Mouse (Mus musculus) layer of hippocampus, postnatal 14 days (tissue): ENCODE data around the gene Fry. TPM values are rescaled to one million over a fixed set of nuclear protein-coding genes. Genes with fewer than 3 reads are reported as not detected.
A peak's percentile ranks its signal among the peaks of the same experiment; 100 is the strongest.

Source experiments
- DNase-seq, 2 experiments: peaks; one replicate each; pipeline ENCODE4 v3.0.0; 2021 to 2022; ENCODE audit warnings: low spot score in 2 of 2, mixed read lengths in 1 of 2
- total RNA-seq, 2 experiments: library from RNA; stranded (reverse); gene quantifications; 2 replicates each; pipeline ENCODE4 v1.2.3; 2021

Gene Fry
- total RNA-seq, 2 experiments from 2014 or later = 228 to 239 TPM

DNA sequence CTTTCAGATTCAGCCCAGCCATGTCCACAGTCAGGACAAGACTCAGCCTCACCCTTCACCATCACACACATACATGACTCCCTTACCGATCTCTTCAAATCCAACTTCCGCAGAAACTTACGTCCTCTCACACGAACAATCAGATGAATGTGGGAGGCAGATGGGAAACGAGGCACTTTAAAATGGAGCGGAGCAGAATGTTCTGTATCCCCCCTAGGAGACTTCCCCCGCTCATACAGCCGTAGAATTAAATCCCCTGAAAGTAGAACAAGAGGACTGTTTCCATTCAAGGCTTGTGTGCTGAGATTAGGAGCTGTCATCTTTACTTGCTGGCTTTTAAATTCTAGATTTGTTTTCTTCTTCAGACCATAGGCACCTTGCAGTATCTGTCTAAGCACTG lies 10.0 kb downstream of the Fry start:
- DNase-seq = no peak

DNA sequence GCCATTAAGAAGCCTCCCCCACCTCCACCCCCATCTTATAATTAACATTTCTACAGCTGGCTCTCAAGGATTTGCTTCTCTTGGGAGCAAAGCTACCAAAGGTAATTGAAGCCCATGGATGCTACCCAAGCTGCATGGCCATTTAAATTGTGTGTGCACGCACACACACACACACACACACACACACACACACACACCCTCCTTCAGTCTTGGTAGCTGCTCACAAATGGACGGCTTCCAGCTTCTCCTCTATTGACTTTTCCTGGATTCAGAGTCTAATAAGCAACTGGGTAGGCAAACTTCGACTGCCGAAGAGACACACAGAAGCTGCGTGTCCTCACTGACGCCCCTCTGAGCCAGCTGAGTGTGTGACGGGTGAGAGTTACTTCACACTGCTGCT lies 11.7 kb downstream of the Fry start:
- no peak for DNase-seq

DNA sequence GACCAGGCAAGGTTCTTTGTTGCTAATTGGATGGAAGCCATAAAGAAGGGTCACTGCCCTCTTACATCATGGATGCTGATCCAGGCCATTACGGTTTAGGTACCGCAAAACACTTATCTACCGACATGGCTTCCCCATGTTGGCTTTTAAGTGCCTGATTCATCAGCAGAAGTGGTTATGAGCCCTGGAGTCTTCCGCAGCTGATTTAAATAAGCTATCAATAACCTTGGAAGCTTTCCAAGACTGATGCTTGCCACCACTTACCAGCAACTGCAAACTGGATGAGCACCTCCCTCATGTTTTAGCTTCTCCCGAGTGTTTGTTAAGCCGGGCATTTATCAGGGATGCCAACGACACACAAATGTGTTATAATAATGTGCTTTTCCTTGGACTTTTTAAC lies 12.7 kb downstream of the Fry start:
- DNase-seq = no peak

DNA sequence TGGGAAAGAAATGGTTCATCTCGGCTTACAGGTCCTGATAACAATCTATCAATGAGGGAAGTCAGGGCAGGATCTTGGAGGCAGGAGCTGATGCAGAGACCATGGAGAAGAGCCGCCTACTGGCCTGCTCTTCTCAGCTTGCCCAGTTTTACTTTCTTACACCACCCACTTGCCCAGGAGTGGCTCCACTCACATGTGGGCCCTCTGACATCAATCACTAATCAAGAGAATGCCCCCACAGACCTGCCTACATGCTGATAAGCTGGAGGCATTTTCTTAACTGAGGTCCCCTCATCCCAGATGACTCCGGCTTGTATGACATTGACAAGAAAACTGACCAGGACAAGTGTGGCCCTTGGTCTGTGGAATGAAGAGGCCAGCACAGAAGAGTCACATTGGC lies 16.2 kb downstream of the Fry start:
- no peak for DNase-seq

DNA sequence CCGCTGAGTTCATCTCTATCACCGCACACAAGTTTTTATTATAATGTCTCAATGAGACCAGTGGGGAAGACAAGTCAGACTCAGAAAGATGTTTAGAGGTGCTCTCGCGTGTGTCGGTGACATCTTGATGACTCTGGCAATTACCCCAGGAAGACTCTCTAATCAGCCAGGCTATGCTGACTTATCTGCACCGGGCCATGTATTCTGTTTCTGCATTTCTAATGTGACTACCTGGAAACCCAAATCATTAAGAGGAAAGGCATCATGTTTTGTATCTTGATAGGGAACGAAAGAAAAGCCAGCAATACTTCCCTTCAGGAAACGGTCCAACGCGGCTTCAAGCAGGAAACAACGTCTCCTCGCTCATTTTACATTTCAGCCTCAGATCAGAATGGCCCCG lies 17.1 kb downstream of the Fry start:
- DNase-seq = no peak

DNA sequence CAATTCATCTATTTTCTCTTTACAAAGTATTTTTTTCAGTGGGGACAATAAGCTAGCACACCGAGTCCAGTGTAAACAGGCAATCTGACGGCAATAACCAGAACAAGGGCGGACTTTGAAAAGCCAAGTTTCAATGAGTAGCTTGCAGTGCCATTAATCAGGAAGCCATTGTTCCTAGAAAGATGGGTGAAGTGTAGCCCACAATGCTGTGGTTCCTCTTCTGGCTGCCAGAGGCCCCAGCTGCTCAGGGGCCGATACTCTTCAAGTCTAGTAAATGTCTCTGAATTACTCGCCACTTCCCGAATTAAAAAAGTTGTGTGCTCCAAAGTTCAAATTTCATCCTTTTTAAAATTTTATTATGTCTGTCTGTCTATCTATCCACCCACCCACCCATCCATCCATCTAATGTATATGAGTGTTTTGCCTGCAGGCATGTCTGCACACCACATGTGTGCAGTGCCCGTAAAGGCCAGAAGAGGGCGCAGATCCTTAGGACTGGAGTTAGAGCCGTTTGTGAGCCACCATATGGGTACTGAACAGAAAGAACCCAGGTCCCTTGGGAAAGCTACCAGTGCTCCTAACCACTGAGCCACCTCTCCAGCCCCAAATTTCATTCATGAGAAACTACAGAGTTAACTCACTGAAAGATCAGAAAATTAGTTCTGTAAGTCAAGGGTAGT lies 19.5 kb downstream of the Fry start:
- no peak for DNase-seq

DNA sequence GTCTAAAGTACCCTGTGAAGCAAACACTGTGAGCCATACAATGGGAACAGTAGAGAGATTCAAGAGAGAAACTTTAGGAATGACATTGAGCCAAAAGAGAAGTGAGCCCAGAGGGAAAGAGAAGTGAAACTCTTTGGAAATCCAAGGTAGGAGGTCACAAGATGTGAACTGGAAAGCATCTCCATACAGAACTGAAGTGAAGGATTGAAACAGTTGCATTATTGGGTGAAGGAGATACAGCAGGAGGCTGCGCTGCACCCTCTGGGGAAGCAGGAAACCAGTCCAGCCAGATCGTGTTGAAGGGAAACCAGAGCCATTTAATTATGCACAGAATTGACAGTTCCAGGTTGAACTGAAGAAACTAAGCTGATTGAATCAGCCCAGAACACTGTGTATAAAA lies 22.1 kb downstream of the Fry start:
- no peak for DNase-seq

DNA sequence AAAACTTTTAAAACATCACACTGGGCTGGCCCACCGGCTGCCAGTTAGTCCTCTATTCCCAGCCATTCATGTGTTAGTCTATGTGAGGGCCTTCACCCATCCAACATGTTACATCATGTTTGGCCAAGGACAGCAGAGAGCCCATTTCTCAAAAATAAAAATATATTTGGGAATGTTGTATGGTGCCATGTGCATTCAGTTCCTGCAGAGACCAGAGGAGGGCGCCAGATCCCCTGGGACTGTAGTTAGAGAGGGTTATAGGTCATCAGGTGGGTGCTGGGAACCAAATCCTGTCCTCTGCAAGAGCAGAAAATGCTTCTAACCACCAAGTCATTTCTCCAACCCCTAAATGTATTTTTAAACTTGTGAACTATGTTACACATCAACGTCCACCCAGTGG lies 27.5 kb downstream of the Fry start:
- no peak for DNase-seq

DNA sequence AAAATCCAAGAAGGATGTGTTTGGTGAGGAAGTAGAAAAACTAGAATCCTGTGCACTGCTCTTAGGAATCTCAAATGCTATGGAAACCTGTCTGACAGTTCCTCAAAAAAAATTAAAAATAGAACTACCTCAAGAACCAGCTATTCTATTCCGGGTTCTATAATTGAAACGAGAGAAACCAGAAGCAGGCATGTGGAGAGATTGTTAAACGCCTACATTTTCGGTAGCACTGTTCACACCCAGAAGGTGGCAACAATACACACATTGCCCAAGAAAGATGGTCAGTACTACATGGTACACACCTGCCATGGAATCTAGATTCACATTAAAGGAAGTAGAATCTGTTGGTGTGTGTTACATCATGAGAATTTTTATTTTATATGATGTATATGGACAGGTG lies 28.2 kb downstream of the Fry start:
- DNase-seq = no peak

DNA sequence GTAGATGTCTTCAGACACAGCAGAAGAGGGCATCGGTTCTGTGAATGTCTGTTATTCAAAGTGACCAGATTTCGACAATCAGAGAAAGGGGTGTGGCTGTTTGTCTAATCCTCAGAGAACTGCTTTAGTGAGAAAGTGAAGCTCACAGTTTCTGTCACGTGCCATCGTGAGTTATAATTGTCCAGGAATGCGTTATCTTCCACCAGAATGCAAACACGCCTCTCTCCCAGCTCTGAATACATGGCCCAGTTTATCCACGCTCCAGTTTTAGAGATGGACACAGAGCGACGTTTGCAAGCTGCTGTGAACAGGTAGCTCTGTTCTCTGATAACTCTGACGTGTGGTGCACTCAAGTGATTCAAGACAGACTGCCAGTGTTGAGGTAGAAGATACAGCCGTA lies 31.3 kb downstream of the Fry start:
- DNase-seq = no peak

DNA sequence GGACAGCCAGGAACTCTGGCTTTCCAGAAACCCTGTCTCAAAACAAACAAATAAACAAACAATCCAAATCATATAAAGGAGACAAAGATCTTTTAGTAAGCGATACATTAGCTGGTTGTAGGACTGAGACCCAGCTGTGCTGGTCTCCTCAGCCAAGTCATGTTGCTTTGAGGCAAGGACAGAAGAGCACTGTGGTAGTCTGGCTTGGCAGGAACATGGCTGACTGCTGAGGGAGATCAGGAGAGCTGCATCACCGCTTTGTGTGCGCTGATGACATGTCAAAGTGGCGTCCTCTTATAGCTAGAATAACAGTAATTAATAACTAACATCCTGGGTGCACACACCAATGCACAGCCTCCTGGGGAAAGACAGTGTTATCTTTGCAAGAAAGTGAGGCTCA lies 32.5 kb downstream of the Fry start:
- no peak for DNase-seq

DNA sequence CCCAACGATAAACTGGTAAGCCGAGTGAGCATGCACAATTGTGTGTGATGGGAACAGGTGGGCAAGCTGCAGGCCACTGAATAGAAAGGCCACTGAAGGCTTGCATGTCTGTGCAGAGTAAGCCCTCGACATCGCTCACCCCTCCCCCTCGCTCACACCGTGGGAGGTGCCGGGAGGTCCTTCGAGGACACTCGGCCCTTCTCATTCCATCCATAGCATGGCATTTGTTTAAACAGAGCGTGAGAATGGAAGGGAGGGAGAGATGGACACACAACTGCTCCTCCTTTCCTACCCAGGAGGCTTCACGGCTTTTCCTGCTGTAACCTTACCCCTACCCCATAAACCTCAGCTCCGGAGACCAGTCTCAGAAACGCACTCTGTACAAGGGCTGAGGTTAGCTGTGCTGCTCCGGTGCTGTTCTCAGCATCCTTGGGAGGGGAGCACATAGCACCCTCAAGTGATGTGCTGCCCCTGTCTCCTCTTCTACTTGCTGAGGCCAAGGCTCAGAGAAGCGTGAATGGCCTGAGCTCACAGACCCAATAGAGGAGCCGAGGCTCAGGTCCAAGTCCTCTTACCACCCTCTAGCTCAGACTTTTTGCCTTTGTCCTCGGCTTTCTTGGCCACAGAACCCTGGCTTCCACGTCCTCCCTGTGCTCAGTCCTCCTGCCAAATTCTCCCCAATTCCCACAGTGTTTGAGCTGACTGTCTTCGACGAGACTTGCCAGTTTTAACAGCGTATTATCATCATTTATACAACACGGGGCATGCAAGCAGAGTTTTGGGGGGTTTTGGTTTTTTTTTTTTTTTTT lies 33.8 kb downstream of the Fry start:
- DNase-seq = peak; percentile 54 to 72

DNA sequence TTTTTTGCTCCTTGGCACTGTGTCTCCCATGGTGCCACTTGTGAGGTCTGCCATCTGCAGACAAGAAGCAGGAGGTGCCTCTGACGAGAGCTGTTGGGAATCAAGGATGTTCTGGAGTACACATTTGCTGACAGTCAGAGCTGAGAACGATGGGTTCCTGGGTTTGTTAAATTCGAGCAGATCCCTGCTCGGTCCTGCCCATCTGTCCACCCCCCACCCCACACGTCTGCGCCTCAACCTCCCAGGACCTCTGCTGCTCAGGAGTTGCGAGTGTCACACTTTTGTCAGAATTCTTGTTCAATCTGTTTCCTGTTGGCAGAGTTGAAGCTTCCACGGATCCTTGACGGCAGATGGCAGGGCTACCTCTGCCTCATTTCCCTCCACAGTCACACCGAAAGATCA lies 34.4 kb downstream of the Fry start:
- peak; percentile 52 to 68 for DNase-seq

DNA sequence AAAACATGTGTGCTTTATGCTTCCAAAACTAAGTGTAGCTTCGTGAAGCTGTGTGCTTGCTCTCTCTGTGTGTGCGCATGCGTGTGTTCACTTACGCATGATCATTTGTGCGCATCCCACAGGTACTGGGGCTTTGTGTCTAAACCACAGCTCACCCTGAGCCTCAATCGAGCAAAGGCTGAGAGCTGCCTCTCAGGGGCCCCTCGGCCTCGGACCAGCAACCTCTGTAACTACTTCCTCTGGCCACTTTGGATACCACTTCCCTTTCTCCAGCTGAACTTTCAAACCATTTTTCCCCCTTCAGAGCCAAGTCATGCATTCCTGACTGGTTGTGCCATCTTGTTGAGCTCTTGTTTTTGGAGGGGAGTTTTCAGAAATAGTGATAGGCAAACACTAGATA lies 36.9 kb downstream of the Fry start:
- DNase-seq = no peak

DNA sequence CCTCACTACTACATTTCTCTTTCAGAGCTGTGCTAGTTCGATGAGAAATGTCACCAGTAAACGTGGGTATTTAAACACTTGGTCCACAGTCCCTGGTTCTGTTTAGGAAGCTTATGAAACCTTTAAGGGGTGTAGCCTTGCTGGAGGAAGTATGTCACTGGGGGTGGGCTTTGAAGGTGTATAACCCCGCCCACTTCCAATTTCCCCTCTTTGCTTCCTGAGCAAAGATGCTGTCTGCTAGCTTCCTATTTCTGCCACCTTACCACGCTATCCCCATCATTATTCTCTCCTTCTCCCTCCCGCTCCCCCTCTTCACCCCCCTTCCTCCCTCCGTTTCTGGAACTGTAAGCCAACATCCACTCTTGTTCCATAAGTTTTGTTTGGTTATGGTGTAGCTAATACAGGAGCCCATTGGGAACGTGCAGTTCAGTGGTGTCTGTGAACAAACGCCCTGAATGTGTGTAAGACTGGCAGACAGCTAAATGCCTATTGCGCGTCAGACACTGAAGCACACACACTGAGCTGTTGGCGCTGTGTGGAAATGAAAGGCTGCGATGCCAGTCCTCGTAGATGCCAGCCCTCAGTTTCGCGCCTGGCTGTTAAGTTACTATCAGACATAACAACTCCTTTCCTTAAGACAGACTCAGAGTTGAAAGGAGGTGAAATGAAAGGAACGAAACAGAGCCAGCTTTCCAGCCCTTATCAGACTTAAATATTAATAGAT lies 37.8 kb downstream of the Fry start:
- DNase-seq = peak in 1 of 2 experiments; percentile 48

DNA sequence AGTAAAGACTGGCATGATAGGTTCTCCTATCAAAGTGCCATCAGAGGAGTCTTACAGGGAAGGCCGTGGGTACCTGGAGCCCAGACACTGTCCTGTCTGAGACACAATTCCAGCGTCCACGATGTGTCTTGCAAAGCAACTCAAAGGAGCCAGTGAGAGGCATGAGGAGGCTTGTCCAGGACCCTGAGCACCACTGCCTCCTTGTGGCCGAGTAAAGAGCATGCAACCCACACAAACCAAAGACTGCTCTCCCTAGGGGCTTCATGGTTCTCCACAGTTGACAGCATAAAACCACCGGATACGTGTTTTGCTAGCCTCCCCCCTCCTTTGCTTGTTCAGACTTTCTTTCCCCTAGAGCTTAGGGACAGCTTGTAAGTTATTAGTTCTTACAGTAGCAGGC lies 39.2 kb downstream of the Fry start:
- DNase-seq = peak in 1 of 2 experiments; percentile 58

DNA sequence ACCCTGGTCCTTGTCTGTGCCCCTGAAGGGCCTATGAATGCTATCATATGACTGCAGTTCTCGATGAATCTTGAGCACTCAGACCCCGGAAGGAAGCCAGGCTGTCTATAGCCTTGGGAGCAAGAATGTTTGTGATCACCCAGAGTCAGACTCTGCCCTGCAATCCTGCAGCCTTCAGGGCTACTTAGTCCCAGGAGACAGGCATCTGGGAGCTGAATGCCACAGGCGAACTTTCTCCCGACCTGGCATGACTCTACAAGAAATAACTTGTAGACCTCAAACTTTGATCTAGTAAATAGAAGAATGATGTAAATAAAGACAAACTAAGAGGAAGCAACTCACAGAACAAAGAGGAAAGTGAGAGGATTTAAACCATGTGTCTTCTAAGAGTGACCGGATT lies 40.7 kb downstream of the Fry start:
- DNase-seq = no peak

DNA sequence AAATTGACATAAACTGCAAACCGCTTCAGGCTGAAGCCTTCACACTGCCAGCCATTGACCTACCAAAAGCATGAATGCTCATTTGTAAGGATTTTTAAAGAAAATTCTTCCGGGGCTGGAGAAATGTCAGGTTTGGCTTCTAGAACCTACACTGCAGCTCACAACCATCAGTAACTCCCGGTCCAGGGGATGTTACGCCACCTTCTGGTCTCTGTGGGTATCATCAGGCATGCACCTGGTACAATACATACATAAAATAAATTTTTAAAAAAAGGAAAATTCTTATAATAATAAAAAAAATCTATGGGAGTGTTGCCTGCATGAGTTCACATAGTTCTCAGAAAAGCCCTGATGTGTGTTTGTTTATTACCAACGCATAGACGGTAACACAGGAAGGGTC lies 42.7 kb downstream of the Fry start:
- DNase-seq = no peak

DNA sequence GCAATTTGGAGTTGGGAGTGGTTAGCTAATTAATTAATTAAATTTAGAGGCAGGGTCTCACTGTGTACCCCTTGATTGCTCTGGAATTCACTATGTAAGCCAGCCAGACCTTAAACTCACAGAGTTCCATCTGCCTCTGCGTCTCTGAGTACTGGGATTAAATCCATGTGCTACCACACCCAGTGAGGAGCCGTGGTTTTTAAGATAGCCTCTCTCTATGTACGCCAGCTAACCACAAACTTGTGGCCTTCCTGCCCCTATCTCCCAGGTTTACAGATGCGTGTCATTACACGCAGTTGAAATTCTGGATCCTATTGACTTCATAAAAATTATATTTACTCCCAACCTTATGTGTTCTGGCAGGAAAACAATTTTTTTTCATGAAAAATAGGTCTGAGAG lies 43.5 kb downstream of the Fry start:
- DNase-seq = no peak

DNA sequence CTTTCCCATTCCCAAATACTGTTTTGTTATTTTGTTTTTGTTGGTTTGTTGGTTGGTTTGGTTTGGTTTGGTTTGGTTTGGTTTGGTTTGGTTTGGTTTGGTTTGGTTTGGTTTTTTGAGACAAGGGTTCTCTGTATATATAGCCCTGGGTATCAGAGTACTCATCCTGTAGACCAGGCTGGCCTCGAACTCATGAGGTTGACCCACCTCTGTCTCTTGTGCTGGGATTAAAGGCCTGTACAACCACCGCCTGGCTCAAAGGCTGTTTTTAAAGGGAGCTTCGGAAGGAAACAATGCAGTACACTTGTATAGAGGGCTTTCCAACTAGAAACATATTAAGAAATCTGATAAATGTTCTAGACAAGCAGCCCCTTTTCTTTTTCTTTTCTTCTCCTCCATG lies 46.2 kb downstream of the Fry start:
- no peak for DNase-seq

DNA sequence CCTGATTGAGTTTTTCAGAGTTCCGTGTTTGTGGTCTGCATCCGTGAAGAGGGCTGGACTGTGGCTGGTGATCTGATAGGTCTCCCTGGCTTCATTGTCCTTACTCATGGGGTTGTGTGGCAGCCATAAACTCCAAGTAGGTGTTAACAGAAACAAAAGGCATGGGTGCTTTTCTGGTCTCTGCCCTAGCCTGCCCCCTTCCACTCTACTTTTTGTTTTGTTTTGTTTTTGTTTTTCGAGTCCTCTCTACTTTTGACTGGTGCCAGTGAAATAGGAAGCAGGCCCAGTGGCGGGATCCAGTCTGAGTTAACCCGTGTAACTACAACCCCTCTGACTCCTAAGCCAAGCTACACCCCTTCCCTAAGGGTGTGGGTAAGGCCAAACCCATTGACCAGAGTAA lies 48.4 kb downstream of the Fry start:
- no peak for DNase-seq

DNA sequence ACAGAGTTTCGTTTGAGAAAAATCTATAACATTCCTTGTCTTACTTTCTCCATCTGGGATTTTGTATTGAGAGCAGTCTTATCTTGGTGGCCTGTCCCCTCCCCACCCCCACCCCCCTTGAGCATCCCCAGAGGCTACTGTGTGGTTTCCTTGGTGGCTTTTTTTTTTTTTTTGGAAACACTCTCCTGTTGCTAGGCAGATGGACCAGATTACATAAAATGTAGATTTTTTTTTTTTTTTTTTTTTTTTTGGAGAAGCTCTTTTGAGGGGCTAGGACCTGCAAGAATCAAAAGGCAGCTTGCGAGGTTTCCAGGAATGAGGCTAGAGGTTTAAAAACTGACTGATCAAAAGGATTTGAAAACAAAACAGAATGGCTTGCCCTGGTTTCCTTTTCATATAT lies 48.8 kb downstream of the Fry start:
- DNase-seq = no peak
